Mouse (Mus musculus) spleen, postnatal 4 days (tissue): Measurements from ENCODE around the gene Syn2.

Experiments
- DNase-seq, 2 experiments: peaks; one replicate each; pipeline ENCODE4 v3.0.0; 2022; ENCODE audit warnings: low spot score in 2 of 2

Syn2 gene

GRCm38 (mm10) chr6:115134501-115135331, at the start of gene Syn2:
Gene Syn2, plus strand, starts transcription at chr6:115134902.
- DNase-seq = peak; percentile 55 to 70

- DNase-seq = no peak
Measured at GRCm38 (mm10) chr6:115085274-115085841, 49.3 kb upstream of the Syn2 start.

- DNase-seq = no peak
Measured at GRCm38 (mm10) chr6:115088314-115089106, 46.2 kb upstream of the Syn2 start.

- DNase-seq = no peak
Measured at GRCm38 (mm10) chr6:115091737-115092136, 43.0 kb upstream of the Syn2 start.

GRCm38 (mm10) chr6:115102542-115102941, 32.2 kb upstream of the Syn2 start:
- DNase-seq = no peak

- DNase-seq = no peak
Measured at GRCm38 (mm10) chr6:115111426-115111825, 23.3 kb upstream of the Syn2 start.

- no peak for DNase-seq
Measured at GRCm38 (mm10) chr6:115122181-115122580, 12.5 kb upstream of the Syn2 start.

GRCm38 (mm10) chr6:115123262-115124201, 11.2 kb upstream of the Syn2 start:
- DNase-seq = no peak

GRCm38 (mm10) chr6:115124675-115125357, 9.9 kb upstream of the Syn2 start:
- DNase-seq = no peak

- no peak for DNase-seq
Measured at GRCm38 (mm10) chr6:115125358-115125720, 9.4 kb upstream of the Syn2 start.

GRCm38 (mm10) chr6:115126232-115126785, 8.4 kb upstream of the Syn2 start:
- no peak for DNase-seq

GRCm38 (mm10) chr6:115126851-115127250, 7.9 kb upstream of the Syn2 start:
- DNase-seq = no peak

- DNase-seq = no peak
Measured at GRCm38 (mm10) chr6:115127255-115127824, 7.4 kb upstream of the Syn2 start.

GRCm38 (mm10) chr6:115135332-115135649, 589 bp downstream of the Syn2 start:
- DNase-seq = no peak

- DNase-seq = no peak
Measured at GRCm38 (mm10) chr6:115136156-115136555, 1.5 kb downstream of the Syn2 start.

GRCm38 (mm10) chr6:115141446-115141845, 6.7 kb downstream of the Syn2 start:
- no peak for DNase-seq

- no peak for DNase-seq
Measured at GRCm38 (mm10) chr6:115161175-115161574, 26.5 kb downstream of the Syn2 start.

- DNase-seq = no peak
Measured at GRCm38 (mm10) chr6:115165863-115166470, 31.3 kb downstream of the Syn2 start.

GRCm38 (mm10) chr6:115168921-115169320, 34.2 kb downstream of the Syn2 start:
- DNase-seq = no peak

GRCm38 (mm10) chr6:115169518-115169917, 34.8 kb downstream of the Syn2 start:
- no peak for DNase-seq
